Mouse (Mus musculus): Measurements from ENCODE around the gene Gm4792.

The Gm4792 gene

DNA sequence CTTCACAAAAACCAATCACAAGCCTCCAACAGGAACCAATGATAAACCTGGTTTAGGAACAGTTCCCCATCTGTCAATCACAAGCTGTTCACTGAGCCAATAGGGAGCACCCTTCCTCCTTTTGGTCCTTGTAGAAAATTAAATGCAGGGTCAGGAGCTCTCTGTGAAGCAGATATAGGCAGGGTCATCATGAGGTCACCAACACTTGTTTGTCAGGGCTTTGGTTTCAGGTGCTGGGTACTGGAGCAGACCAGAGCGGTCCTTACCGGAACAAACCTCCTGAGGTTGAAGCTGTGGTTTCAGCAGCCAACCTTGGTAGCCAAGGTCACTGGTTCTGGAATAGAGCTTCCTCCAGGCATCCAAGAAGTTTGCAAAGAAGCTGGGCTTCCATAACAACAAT is 798 bp upstream of the Gm4792 start:
- no peak for DNase-seq (ENCODE audit: low spot score)

DNA sequence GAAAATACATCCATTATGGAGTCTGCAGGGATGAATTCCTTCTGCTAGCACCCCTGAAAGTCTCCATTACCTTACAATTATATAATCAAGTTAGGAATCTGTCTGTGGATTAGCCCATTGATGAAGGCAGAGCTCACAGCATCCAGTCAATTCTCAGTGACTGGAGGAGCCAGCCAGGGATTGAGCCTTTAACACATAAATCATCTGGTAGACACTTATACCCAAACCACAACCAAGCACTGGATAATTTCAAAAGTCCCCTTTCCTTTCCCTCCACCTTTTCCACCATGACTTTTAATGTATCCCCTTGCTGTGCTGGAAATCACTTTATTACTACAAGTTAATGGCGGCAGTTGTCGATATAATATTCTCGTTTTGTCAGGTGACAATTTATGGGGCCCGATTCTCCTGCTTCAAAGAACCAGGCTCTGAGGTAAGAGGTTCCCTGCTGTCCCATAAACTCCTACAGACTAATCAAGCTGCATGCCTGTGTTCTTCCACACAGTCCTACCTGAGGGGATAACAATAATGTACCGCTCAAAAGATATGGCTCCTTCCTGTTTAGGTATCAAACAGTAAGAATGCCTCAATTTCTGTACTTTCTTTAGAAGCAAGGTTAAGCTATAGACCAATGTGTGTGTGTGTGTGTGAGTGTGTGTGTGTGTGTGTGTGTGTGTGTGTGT is 2.4 kb downstream of the Gm4792 start:
- no peak for DNase-seq (ENCODE audit: low spot score)

DNA sequence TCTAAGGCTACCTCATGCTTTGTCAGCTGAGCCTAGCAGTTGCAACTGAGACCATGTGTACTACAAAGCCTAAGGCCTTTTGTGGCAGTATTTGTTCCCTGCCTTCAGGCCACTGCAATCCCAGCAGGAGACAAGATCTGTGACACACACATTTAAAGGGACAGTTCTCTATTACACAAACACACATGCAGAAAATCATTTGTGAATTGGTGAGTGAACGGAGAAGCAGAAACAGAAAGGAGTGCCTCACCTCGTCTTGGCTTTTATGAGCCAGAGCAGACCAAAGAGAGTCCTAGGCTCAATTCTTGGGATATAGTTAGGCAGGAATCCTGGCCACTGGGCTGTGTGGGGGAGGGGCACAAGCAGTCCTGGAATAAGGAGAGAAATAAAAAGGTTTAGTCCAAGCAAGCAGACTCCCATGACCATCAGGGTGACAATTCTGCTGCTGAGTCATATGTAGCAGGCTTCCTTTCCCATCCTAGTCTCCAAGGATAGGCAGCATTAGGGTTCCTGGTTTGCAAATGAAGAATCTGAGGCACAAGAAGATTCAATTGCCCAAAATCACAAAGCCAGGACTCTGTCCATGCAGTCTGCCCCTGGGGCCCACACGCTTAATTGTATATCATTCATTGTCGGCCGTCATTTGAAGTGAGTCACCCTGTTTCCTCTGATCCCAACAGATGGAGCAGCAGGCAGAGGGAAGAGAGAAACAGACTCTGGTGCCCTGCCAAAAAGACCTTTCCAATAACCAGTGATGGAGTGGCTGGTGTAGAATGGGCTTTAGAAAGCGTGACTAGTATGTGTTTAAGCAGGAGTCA is 3.4 kb downstream of the Gm4792 start:
- DNase-seq (ENCODE audit: low spot score) = no peak

DNA sequence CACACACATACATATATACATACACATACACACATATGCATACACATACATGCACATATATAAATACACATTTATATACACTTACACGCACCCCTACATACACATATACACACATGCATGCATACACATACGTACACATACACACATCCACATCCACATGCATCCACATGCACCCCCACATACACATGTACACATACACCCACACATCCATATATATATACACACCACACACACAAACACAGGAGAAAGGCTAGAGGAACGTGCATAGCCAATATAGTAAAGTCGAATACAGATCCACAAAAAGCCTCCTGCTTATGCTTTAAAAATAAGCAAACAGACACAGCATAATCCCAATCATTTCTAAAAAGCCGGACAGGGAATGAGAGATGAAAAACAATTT is 4.1 kb downstream of the Gm4792 start:
- DNase-seq (ENCODE audit: low spot score) = no peak

DNA sequence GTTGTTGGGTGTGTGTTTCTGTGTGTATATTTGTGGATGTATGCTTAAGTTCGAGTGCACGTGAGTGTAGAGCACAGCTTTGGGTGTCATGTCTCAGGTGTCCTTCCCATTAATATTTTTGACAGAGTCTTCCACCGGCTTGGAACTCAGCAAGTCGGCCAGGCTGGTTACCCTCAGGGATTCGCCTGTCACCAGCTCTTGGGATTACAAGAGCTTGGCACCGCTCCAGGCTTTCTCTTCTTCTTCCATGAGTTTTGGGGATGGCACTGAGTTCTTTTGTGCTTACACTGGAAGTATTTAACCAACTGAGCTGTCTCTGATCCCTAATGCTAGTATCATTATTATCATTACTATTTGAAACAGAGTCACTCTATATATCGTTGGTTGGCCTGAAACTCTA is 15.7 kb downstream of the Gm4792 start:
- DNase-seq (ENCODE audit: low spot score) = no peak

DNA sequence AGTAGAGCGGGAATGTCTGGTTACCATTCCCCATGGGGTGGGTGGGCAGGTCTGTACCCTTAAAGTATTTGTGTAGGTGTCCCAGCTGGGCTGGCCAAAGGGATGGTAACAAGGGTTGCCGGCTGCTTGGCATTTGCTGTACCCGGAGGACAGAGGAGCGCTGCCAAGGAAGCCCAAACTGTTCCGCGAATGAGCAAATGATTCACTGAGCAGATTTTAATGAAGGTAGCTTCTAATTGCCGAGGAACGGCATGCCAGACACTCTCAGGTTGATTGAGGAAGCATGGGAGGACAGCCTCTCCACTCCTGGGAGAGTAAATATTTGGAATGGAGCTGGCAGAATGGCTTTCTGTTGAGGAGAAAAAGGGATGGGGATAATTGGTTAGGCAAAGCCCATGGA is 16.3 kb downstream of the Gm4792 start:
- DNase-seq (ENCODE audit: low spot score) = no peak

GRCm38 (mm10) chr10:94276511-94276910 is 22.0 kb downstream of the Gm4792 start:
- no peak for DNase-seq (ENCODE audit: low spot score)

DNA sequence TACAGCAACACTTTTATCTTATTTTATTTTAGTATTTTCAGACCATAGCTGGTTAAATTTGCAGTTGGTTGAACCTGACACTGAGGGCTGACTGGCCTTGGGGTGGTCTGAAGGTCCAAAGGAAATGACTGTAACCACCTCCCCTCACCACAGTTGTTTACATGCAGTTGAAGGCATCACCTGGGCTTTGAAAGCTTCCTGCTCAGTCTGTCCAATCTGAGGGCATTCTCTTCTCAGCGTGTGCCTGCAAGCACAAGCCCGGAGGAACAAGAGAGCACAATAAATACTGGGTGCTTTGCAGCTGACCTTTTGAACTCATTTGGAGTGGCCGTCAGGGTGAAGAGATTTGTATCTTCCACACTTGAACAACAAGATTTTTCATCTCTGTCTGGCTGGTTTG is 23.2 kb downstream of the Gm4792 start:
- DNase-seq (ENCODE audit: low spot score) = no peak

GRCm38 (mm10) chr10:94265656-94266542 is 32.6 kb downstream of the Gm4792 start:
- no peak for DNase-seq (ENCODE audit: low spot score)

- DNase-seq (ENCODE audit: low spot score) = no peak
These were observed 35.3 kb downstream of the Gm4792 start for GRCm38 (mm10) chr10:94263211-94263610.

- no peak for DNase-seq (ENCODE audit: low spot score)
These were observed 35.9 kb downstream of the Gm4792 start for GRCm38 (mm10) chr10:94262646-94263045.

- no peak for DNase-seq (ENCODE audit: low spot score)
These were observed 38.0 kb downstream of the Gm4792 start for GRCm38 (mm10) chr10:94260544-94260943.

DNA sequence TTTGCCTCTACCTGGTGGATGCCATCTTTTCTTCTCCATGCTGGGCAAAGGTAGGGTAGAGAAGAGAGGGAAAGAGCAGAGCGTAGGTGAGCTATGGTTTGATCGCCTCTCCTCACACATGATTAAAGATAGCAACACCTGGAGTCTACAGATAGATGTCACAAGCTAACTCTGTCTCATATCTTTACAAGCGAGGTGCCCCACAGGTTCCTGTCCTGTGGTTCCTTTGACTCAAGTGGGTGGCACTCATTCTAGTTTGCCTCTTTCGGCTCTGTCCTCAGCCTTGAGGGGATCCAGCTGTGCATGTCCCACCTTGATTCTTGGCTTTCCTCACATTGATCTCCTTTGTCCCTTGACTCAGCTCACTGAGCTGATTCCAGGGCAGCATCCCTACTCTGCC is 42.0 kb downstream of the Gm4792 start:
- no peak for DNase-seq (ENCODE audit: low spot score)

- DNase-seq (ENCODE audit: low spot score) = no peak
These were observed 42.8 kb downstream of the Gm4792 start for GRCm38 (mm10) chr10:94255744-94256143.

DNA sequence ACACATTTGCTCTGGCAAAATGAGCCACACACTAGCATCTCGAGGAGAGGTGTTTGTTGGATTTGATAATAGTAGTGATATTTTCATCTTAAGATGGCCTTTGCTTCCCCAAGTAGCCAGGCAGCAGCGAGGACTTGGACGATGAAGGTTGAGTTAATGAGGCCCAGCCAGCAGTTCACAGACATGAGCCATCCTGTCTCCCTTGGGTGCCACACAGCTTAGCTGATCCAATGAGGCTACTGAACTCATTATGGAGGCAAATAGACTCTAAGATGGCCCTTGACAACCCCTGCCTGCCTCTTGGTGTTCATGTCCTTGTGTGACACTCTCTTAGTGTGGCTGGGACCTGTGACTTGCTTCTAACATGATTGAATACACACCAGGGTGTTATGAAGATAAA is 43.7 kb downstream of the Gm4792 start:
- DNase-seq (ENCODE audit: low spot score) = no peak

GRCm38 (mm10) chr10:94253260-94253807 is 45.2 kb downstream of the Gm4792 start:
- no peak for DNase-seq (ENCODE audit: low spot score)

DNA sequence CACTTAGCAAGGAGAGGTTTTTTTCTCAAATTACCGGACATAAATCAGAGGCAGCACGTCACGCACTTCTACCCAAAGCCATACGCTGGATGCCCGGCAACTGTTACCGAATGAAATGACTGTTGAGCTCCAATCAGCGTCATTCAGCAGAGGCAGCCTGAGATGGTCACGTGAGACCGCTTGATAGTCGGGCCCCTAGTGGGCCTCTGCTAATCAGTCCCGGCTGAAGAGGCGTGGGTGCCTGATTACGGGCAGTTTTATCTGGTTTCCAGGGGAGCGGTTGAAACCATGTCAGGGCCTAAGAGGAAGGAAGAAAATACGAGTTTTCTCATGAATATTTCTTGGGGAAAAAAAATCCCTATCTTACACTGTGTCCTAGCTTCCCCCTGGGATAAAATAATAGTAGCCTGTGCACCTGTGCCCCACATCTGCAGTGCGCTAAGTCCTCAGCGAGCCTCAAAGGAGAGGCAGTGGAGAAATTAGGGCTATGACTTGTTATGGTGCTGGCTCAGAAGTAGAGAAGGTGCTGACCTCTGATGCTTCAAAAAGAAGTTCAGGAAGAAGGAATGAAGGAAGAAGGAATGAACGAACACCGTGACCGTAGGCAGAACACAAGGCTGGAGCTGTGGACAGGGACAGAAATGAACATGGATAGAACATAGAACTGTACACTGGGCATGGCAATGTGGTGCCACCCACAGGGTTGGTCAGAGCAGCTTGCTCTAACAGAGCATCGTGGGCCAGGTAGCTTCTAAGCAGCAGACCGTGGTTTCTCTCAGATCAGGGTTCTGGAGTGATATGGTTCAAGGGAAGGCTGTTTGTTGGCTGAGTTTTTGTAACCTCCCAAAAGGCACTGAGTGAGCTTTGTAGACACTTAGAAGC is 48.7 kb downstream of the Gm4792 start:
- no peak for DNase-seq (ENCODE audit: low spot score)

GRCm38 (mm10) chr10:94247748-94248349 is 50.7 kb downstream of the Gm4792 start:
- no peak for DNase-seq (ENCODE audit: low spot score)
